Mouse (Mus musculus) midbrain, embryonic 10.5 days (tissue): ENCODE measurements at regions not wholly inside any gene's neighbourhood (a gene's known extent, or its start where the extent isn't known, plus 50 kb on each side); places are given as distances from the start of the nearest gene placed in this dataset.
A peak's percentile ranks its signal among the peaks of the same experiment; 100 is the strongest.

Source experiments
- DNase-seq: peaks from one replicate; pipeline ENCODE4 v3.0.0-alpha.2; 2017; ENCODE audit warnings: low spot score
- H3K27ac ChIP-seq: fragments of 300-500 bp; sonication (generic); replicated peaks from 2 replicates; pipeline ENCODE4 v1.5.1; 2016; ENCODE audit warnings: mild to moderate bottlenecking
- H3K27me3 ChIP-seq: fragments of 300-500 bp; sonication (generic); 2 replicates; pipeline ENCODE4 v1.6.1; 2016; ENCODE audit warnings: low read depth, mild to moderate bottlenecking; ENCODE audit not compliant: poor library complexity, severe bottlenecking
- H3K36me3 ChIP-seq: fragments of 300-500 bp; sonication (generic); 2 replicates; pipeline ENCODE4 v1.6.1; 2016; ENCODE audit warnings: mild to moderate bottlenecking, moderate library complexity
- H3K4me1 ChIP-seq: fragments of 300-500 bp; sonication (generic); 2 replicates; pipeline ENCODE4 v1.6.1; 2016
- H3K4me3 ChIP-seq: fragments of 300-500 bp; sonication (generic); 2 replicates; pipeline ENCODE4 v1.5.1; 2016; ENCODE audit warnings: mild to moderate bottlenecking, moderate library complexity
- H3K9me3 ChIP-seq: fragments of 300-500 bp; sonication (generic); replicated peaks from 2 replicates; pipeline ENCODE4 v1.6.1; 2016; ENCODE audit warnings: mild to moderate bottlenecking
- WGBS: fragments of 180-500 bp; shearing (Covaris S2); methylation state at CpG from one replicate; pipeline ENCODE4 v1.1.7; 2016; 5-methylcytosine and 5-hydroxymethylcytosine counted together

- no peaks in the 10 kb centered on the region for H3K36me3 ChIP-seq
- H3K27ac ChIP-seq = no peak overlapping the region
- WGBS = 91% methylated on average over 4 of the region's 4 CpGs
- no peaks in the 10 kb centered on the region for H3K4me1 ChIP-seq
- H3K9me3 ChIP-seq = 0 out of 2 replicates have a peak, but pooled peaks cover 6% of the 10 kb centered on the region
- H3K27me3 ChIP-seq = no peaks in the 10 kb centered on the region
- no peak overlapping the region for H3K4me3 ChIP-seq
- DNase-seq = no peak
Measured at GRCm38 (mm10) chr7:111313921-111314320, 231.1 kb upstream of the Eif4g2 start.

GRCm38 (mm10) chr7:111305196-111305595, 222.4 kb upstream of the Eif4g2 start:
- H3K36me3 ChIP-seq = no peaks in the 10 kb centered on the region
- no peaks in the 10 kb centered on the region for H3K9me3 ChIP-seq
- peaks cover 6% of the 10 kb centered on the region; the same call in 1 of the 2 replicates for H3K4me1 ChIP-seq
- H3K4me3 ChIP-seq = no peak overlapping the region
- H3K27ac ChIP-seq = no peak overlapping the region
- no peak for DNase-seq
- no peaks in the 10 kb centered on the region for H3K27me3 ChIP-seq

GRCm38 (mm10) chr7:111301791-111302488, 219.1 kb upstream of the Eif4g2 start:
- Histone ChIP-seq H3K4me1 (peaks cover 17% of the 10 kb centered on the region), H3K36me3 (no peaks in the 10 kb centered on the region), H3K4me3 (no peak overlapping the region), H3K27me3 (no peaks in the 10 kb centered on the region), H3K9me3 (no peaks in the 10 kb centered on the region), H3K27ac (no peak overlapping the region)
- DNase-seq = no peak
- 89% methylated on average over 16 of the region's 16 CpGs for WGBS

GRCm38 (mm10) chr7:111297174-111297902, 214.5 kb upstream of the Eif4g2 start:
- Histone ChIP-seq H3K4me3 (no peak overlapping the region), H3K9me3 (no peaks in the 10 kb centered on the region), H3K36me3 (no peaks in the 10 kb centered on the region), H3K27ac (peak overlapping the region; percentile 42; the same call in 1 of the 2 replicates), H3K27me3 (peaks cover 7% of the 10 kb centered on the region; the same call in 1 of the 2 replicates), H3K4me1 (peaks cover 22% of the 10 kb centered on the region)
- 79% methylated on average over 9 of the region's 9 CpGs for WGBS
- DNase-seq = no peak

- H3K36me3 ChIP-seq = no peaks in the 10 kb centered on the region
- no peaks in the 10 kb centered on the region for H3K27me3 ChIP-seq
- 60% methylated on average over 13 of the region's 13 CpGs for WGBS
- H3K9me3 ChIP-seq = no peaks in the 10 kb centered on the region
- H3K4me1 ChIP-seq = peaks cover 13% of the 10 kb centered on the region
- no peak overlapping the region for H3K4me3 ChIP-seq
- H3K27ac ChIP-seq = no peak overlapping the region
- DNase-seq = no peak
Measured at GRCm38 (mm10) chr7:111283411-111283955, 200.7 kb upstream of the Eif4g2 start.

- Histone ChIP-seq H3K4me3 (no peak overlapping the region), H3K27me3 (no peaks in the 10 kb centered on the region), H3K36me3 (no peaks in the 10 kb centered on the region), H3K27ac (no peak overlapping the region), H3K9me3 (no peaks in the 10 kb centered on the region), H3K4me1 (peaks cover 13% of the 10 kb centered on the region)
- WGBS = 84% methylated on average over 8 of the region's 8 CpGs
- DNase-seq = no peak
Measured at GRCm38 (mm10) chr7:111282314-111282713, 199.5 kb upstream of the Eif4g2 start.

- 86% methylated on average over 3 of the region's 3 CpGs for WGBS
- Histone ChIP-seq H3K4me1 (peaks cover 4% of the 10 kb centered on the region; the same call in 1 of the 2 replicates), H3K9me3 (no peaks in the 10 kb centered on the region), H3K27me3 (no peaks in the 10 kb centered on the region), H3K36me3 (no peaks in the 10 kb centered on the region), H3K27ac (no peak overlapping the region), H3K4me3 (no peak overlapping the region)
- DNase-seq = no peak
Measured at GRCm38 (mm10) chr7:111277703-111278102, 194.9 kb upstream of the Eif4g2 start.

- no peaks in the 10 kb centered on the region for H3K9me3 ChIP-seq
- H3K36me3 ChIP-seq = no peaks in the 10 kb centered on the region
- H3K4me1 ChIP-seq = no peaks in the 10 kb centered on the region
- H3K27ac ChIP-seq = no peak overlapping the region
- DNase-seq = no peak
- no peaks in the 10 kb centered on the region for H3K27me3 ChIP-seq
- 96% methylated on average over 5 of the region's 5 CpGs for WGBS
- H3K4me3 ChIP-seq = no peak overlapping the region
Measured at GRCm38 (mm10) chr7:111273839-111274238, 191.0 kb upstream of the Eif4g2 start.

- DNase-seq = no peak
- H3K4me1 ChIP-seq = no peaks in the 10 kb centered on the region
- no peak overlapping the region for H3K4me3 ChIP-seq
- no peaks in the 10 kb centered on the region for H3K27me3 ChIP-seq
- no peaks in the 10 kb centered on the region for H3K9me3 ChIP-seq
- WGBS = 90% methylated on average over 4 of the region's 4 CpGs
- H3K27ac ChIP-seq = no peak overlapping the region
- H3K36me3 ChIP-seq = no peaks in the 10 kb centered on the region
Measured at GRCm38 (mm10) chr7:111270874-111271273, 188.0 kb upstream of the Eif4g2 start.

GRCm38 (mm10) chr7:111268197-111268596, 185.4 kb upstream of the Eif4g2 start:
- no peak overlapping the region for H3K27ac ChIP-seq
- DNase-seq = no peak
- WGBS = 93% methylated on average over 2 of the region's 2 CpGs
- H3K27me3 ChIP-seq = no peaks in the 10 kb centered on the region
- no peaks in the 10 kb centered on the region for H3K4me1 ChIP-seq
- H3K9me3 ChIP-seq = no peaks in the 10 kb centered on the region
- H3K36me3 ChIP-seq = no peaks in the 10 kb centered on the region
- no peak overlapping the region for H3K4me3 ChIP-seq

GRCm38 (mm10) chr7:111263302-111263701, 180.5 kb upstream of the Eif4g2 start:
- Histone ChIP-seq H3K4me1 (no peaks in the 10 kb centered on the region), H3K9me3 (no peaks in the 10 kb centered on the region), H3K27ac (no peak overlapping the region), H3K27me3 (no peaks in the 10 kb centered on the region), H3K36me3 (no peaks in the 10 kb centered on the region), H3K4me3 (no peak overlapping the region)
- no peak for DNase-seq
- WGBS = 86% methylated on average over 1 of the region's 1 CpGs

GRCm38 (mm10) chr7:111259630-111260574, 177.1 kb upstream of the Eif4g2 start:
- no peaks in the 10 kb centered on the region for H3K36me3 ChIP-seq
- no peaks in the 10 kb centered on the region for H3K4me1 ChIP-seq
- no peaks in the 10 kb centered on the region for H3K9me3 ChIP-seq
- H3K27ac ChIP-seq = no peak overlapping the region
- 84% methylated on average over 11 of the region's 11 CpGs for WGBS
- H3K4me3 ChIP-seq = no peak overlapping the region
- no peaks in the 10 kb centered on the region for H3K27me3 ChIP-seq
- no peak for DNase-seq
